ENCODE assay signal across 18 mouse cellular contexts in the genomic region with DNA sequence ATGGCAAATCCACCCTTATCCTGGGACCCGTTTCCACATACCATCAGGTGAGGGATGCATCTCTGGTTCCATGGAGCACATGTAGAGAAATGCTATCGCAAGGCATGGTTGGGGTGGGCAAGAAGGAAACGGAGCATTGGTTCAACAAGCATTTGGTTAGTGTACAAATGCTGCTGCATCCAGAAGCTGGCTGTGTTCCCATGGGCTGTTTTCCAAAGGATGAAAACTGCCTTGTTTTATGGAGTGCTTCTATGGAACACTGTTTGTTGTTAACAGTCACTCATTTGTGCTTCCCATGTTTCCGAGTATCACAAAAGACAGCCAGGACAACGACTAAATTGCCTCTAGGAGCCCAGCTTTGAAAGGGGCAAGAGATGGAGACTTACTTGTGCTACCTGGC. TPM values are rescaled to one million over a fixed set of nuclear protein-coding genes. Genes with fewer than 3 reads are reported as not detected.
DNase-seq lines count a peak whose midpoint lies in the region; ATAC-seq and TF ChIP-seq lines count a peak whose summit lies in the region.
"Had no signal": no experiment of that assay in that cellular context is flagged by ENCODE, and none has a peak within 500 bp of the region (broad histone marks: within the 10 kb centered on the region; RNA-seq: fewer than 3 reads in every experiment).

No protein-coding gene starts in this region.

- WGBS in heart, adult 2 months: 75% methylated on average over 5 of the region's 5 CpGs
- 87% methylated on average over 5 of the region's 5 CpGs for WGBS in midbrain, postnatal 0 days
- 92% methylated on average over 5 of the region's 5 CpGs for WGBS in midbrain, embryonic 16.5 days

- H3K27me3 ChIP-seq in heart, adult 2 months (ENCODE audit: control insufficient read depth, insufficient read depth, low read length): no peaks in the 10 kb centered on the region
- no peaks in the 10 kb centered on the region for H3K27me3 ChIP-seq in midbrain, postnatal 0 days (ENCODE audit: insufficient read depth, low read length)
- no peaks in the 10 kb centered on the region for H3K27me3 ChIP-seq in midbrain, embryonic 16.5 days (ENCODE audit: control insufficient read depth, insufficient read depth, low read depth, low read length)
- H3K27me3 ChIP-seq: CH12.LX; forebrain, embryonic 13.5 days; Patski had no signal

- TF ChIP-seq EP300 in heart, adult 2 months (IDR thresholded peaks at IDR 0.05; ENCODE audit: insufficient read depth, low read depth, low read length): no peak

- ATAC-seq in midbrain, postnatal 0 days (ENCODE audit: low FRiP score): no peak
- no peak for ATAC-seq in midbrain, embryonic 16.5 days
- ATAC-seq: activated CD4-positive, CD25-positive, alpha-beta regulatory T cell, adult 4 months; forebrain, embryonic 13.5 days; forebrain, postnatal 0 days; Patski had no signal

- no peak overlapping the region for H3K4me3 ChIP-seq in heart, adult 2 months
- H3K4me3 ChIP-seq in midbrain, postnatal 0 days (ENCODE audit: low read depth, low read length): no peak overlapping the region
- H3K4me3 ChIP-seq in midbrain, embryonic 16.5 days (ENCODE audit: low read depth, low read length): no peak overlapping the region
- H3K4me3 ChIP-seq: embryonic facial prominence, embryonic 10.5 days; forebrain, embryonic 13.5 days; heart, embryonic 10.5 days had no signal

- H3K9ac ChIP-seq in heart, adult 2 months (ENCODE audit: low read depth, low read length): no peak overlapping the region
- no peak overlapping the region for H3K9ac ChIP-seq in midbrain, postnatal 0 days (replicated peaks; ENCODE audit: low read length, poor library complexity, severe bottlenecking)
- H3K9ac ChIP-seq in midbrain, embryonic 16.5 days (ENCODE audit: low read depth, low read length): no peak overlapping the region
- H3K9ac ChIP-seq: forebrain, embryonic 13.5 days; forebrain, postnatal 0 days; hindbrain, embryonic 14.5 days had no signal

- H3K27ac ChIP-seq in heart, adult 2 months: no peak overlapping the region
- H3K27ac ChIP-seq in midbrain, postnatal 0 days (ENCODE audit: low read depth, low read length): no peak overlapping the region
- H3K27ac ChIP-seq in midbrain, embryonic 16.5 days (ENCODE audit: low read length): no peak overlapping the region
- H3K27ac ChIP-seq: embryonic facial prominence, embryonic 10.5 days; forebrain, embryonic 13.5 days; heart, embryonic 10.5 days; hindbrain, embryonic 14.5 days had no signal

- intact Hi-C loops in heart, adult 2 months (cut with DNase I): no loop called here

- no peak overlapping the region for H3K4me2 ChIP-seq in midbrain, postnatal 0 days (ENCODE audit: low read depth, low read length, poor library complexity, severe bottlenecking)
- H3K4me2 ChIP-seq in midbrain, embryonic 16.5 days (ENCODE audit: low read length): no peak overlapping the region
- H3K4me2 ChIP-seq: forebrain, embryonic 13.5 days; hindbrain, embryonic 14.5 days had no signal

- no peak for TF ChIP-seq CTCF in heart, adult 2 months (IDR thresholded peaks at IDR 0.05)
- no peak for TF ChIP-seq CTCF in midbrain, postnatal 0 days (IDR thresholded peaks at IDR 0.05)

- H3K9me3 ChIP-seq in midbrain, postnatal 0 days (ENCODE audit: low read length): 0 out of 2 replicates have a peak, but pooled peaks cover 3% of the 10 kb centered on the region
- H3K9me3 ChIP-seq in midbrain, embryonic 16.5 days (replicated peaks; ENCODE audit: control insufficient read depth, low read length, poor library complexity, severe bottlenecking): 0 out of 2 replicates have a peak, but pooled peaks cover 4% of the 10 kb centered on the region
- H3K9me3 ChIP-seq: embryonic facial prominence, embryonic 10.5 days; forebrain, embryonic 13.5 days; heart, embryonic 10.5 days had no signal

- H3K36me3 ChIP-seq in heart, adult 2 months (ENCODE audit: control insufficient read depth, insufficient read depth, low read length): no peaks in the 10 kb centered on the region
- H3K36me3 ChIP-seq in midbrain, postnatal 0 days (ENCODE audit: insufficient read depth, low read length): no peaks in the 10 kb centered on the region
- no peaks in the 10 kb centered on the region for H3K36me3 ChIP-seq in midbrain, embryonic 16.5 days (ENCODE audit: control insufficient read depth, insufficient read depth, low read length)
- H3K36me3 ChIP-seq: heart, embryonic 10.5 days had no signal

- no peak for TF ChIP-seq POLR2A in heart, adult 2 months (IDR thresholded peaks at IDR 0.05; ENCODE audit: insufficient read depth, low read depth, low read length)

- no peaks in the 10 kb centered on the region for H3K4me1 ChIP-seq in heart, adult 2 months (ENCODE audit: control insufficient read depth, insufficient read depth, low read length)
- H3K4me1 ChIP-seq in midbrain, postnatal 0 days (ENCODE audit: insufficient read depth, low read length): no peaks in the 10 kb centered on the region
- H3K4me1 ChIP-seq in midbrain, embryonic 16.5 days (ENCODE audit: control insufficient read depth, insufficient read depth, low read length): no peaks in the 10 kb centered on the region
- H3K4me1 ChIP-seq: forebrain, embryonic 13.5 days had no signal

- no peaks in the 10 kb centered on the region for H3K79me2 ChIP-seq in heart, adult 2 months (replicated peaks; ENCODE audit: control insufficient read depth, insufficient read depth, low read length)

- DNase-seq in heart, adult 11 months: peak; percentile 83
- no peak for DNase-seq in heart, adult 2 months
- DNase-seq in kidney, postnatal 4 days: peak; percentile 39 to 49
- DNase-seq in kidney, adult 8-10 months: no peak
- peak; percentile 27 for DNase-seq in midbrain, postnatal 0 days (ENCODE audit: low spot score)
- DNase-seq: adrenal gland, postnatal 14 days; cerebellum, adult 9-10 months; forebrain, postnatal 0 days; gastrocnemius, postnatal 14 days; heart, postnatal 10 days had no signal

RNA-seq across cellular contexts. Expression of a gene that starts 35.7 kb away (rescaled TPM):
- 10 to 100 TPM; 67.1 to 78.2 TPM for total RNA-seq in heart, adult 2 months (2021)
- 20.1 and 29.3 TPM in 2 replicates for polyA plus RNA-seq in heart, adult 2 months (2012; rRNA removed)
- total RNA-seq in midbrain, postnatal 0 days (2014; rRNA removed): 66.7 and 69.7 TPM in 2 replicates
- 47.4 and 49.4 TPM in 2 replicates for polyA plus RNA-seq in midbrain, postnatal 0 days (2015; fragmentation: Nextera tagmentation; extraction: Ambion mirVana)
- 24.8 and 26.7 TPM in 2 replicates for polyA plus RNA-seq in midbrain, embryonic 16.5 days (2015; fragmentation: Nextera tagmentation; extraction: Ambion mirVana)

Comparison
In these comparisons a context has a peak if more than half of its experiments do, and no peak if none do; other contexts are left out.
1. DNase-seq: peak in heart, adult 11 months (single experiment), kidney, postnatal 4 days (2 of 2) and midbrain, postnatal 0 days (single experiment); none in heart, adult 2 months (0 of 2) and kidney, adult 8-10 months (0 of 2).